Mouse (Mus musculus): ENCODE results near the gene Lsamp. TPM values are rescaled to one million over a fixed set of nuclear protein-coding genes. Genes with fewer than 3 reads are reported as not detected.
"Not testable (repeated sequence)": the region's sequence is repeated elsewhere in the genome, so short reads cannot be mapped to it uniquely, and the experiment has no call there.

Gene Lsamp
- polyA plus RNA-seq, 1 experiment, result 0.04 TPM

- no peak for TF ChIP-seq POLR2A (IDR thresholded peaks at IDR 0.05; ENCODE audit: low read depth, low read length)
- no peaks in the 10 kb centered on the region for H3K27me3 ChIP-seq (ENCODE audit: control insufficient read depth, insufficient read depth, low read length)
- no peak for DNase-seq (ENCODE audit: low read depth in 1 of 2, low spot score in 2 of 2)
- no peak overlapping the region for H3K4me3 ChIP-seq (ENCODE audit: extremely low read depth, insufficient read depth, insufficient read length)
- WGBS, result 87% methylated on average over 1 of the region's 1 CpGs
- H3K4me1 ChIP-seq (ENCODE audit: control insufficient read depth, insufficient read depth, insufficient read length), result no peaks in the 10 kb centered on the region
- H3K36me3 ChIP-seq (ENCODE audit: control insufficient read depth, insufficient read depth, low read length), result no peaks in the 10 kb centered on the region
- H3K27ac ChIP-seq (ENCODE audit: insufficient read depth, low read length), result no peak overlapping the region
These were observed 2012.8 kb downstream of the Lsamp start for GRCm38 (mm10) chr16:41996956-41997355.

GRCm38 (mm10) chr16:42002925-42003324, 2018.8 kb downstream of the Lsamp start:
- 90% methylated on average over 5 of the region's 5 CpGs for WGBS
- TF ChIP-seq CTCF (IDR thresholded peaks at IDR 0.05; ENCODE audit: extremely low read depth, insufficient read depth, insufficient read length, insufficient replicate concordance), result no peak
- no peak for TF ChIP-seq POLR2A (IDR thresholded peaks at IDR 0.05; ENCODE audit: low read depth, low read length)
- no peak overlapping the region for H3K27ac ChIP-seq (ENCODE audit: insufficient read depth, low read length)

GRCm38 (mm10) chr16:42003506-42003905, 2019.3 kb downstream of the Lsamp start:
- DNase-seq (ENCODE audit: low read depth in 1 of 2, low spot score in 2 of 2); H3K27ac ChIP-seq (ENCODE audit: insufficient read depth, low read length); H3K4me1 ChIP-seq (ENCODE audit: control insufficient read depth, insufficient read depth, insufficient read length); H3K36me3 ChIP-seq (ENCODE audit: control insufficient read depth, insufficient read depth, low read length); H3K27me3 ChIP-seq (ENCODE audit: control insufficient read depth, insufficient read depth, low read length); H3K4me3 ChIP-seq (ENCODE audit: extremely low read depth, insufficient read depth, insufficient read length): not testable (repeated sequence)
- 92% methylated on average over 11 of the region's 11 CpGs for WGBS

More at GRCm38 (mm10) chr16:42002925-42003324, 2018.8 kb downstream of the Lsamp start:
- H3K4me1 ChIP-seq (ENCODE audit: control insufficient read depth, insufficient read depth, insufficient read length), result no peaks in the 10 kb centered on the region
- no peaks in the 10 kb centered on the region for H3K36me3 ChIP-seq (ENCODE audit: control insufficient read depth, insufficient read depth, low read length)
- DNase-seq (ENCODE audit: low read depth in 1 of 2, low spot score in 2 of 2), result no peak
- no peak overlapping the region for H3K4me3 ChIP-seq (ENCODE audit: extremely low read depth, insufficient read depth, insufficient read length)
- no peaks in the 10 kb centered on the region for H3K27me3 ChIP-seq (ENCODE audit: control insufficient read depth, insufficient read depth, low read length)

- 53% methylated on average over 1 of the region's 1 CpGs for WGBS
- H3K27me3 ChIP-seq (ENCODE audit: control insufficient read depth, insufficient read depth, low read length), result no peaks in the 10 kb centered on the region
- H3K36me3 ChIP-seq (ENCODE audit: control insufficient read depth, insufficient read depth, low read length), result no peaks in the 10 kb centered on the region
- no peak overlapping the region for H3K27ac ChIP-seq (ENCODE audit: insufficient read depth, low read length)
- H3K4me1 ChIP-seq (ENCODE audit: control insufficient read depth, insufficient read depth, insufficient read length), result no peaks in the 10 kb centered on the region
- no peak overlapping the region for H3K4me3 ChIP-seq (ENCODE audit: extremely low read depth, insufficient read depth, insufficient read length)
- DNase-seq (ENCODE audit: low read depth in 1 of 2, low spot score in 2 of 2), result no peak
- TF ChIP-seq POLR2A (IDR thresholded peaks at IDR 0.05; ENCODE audit: low read depth, low read length) (no peak), CTCF (IDR thresholded peaks at IDR 0.05; ENCODE audit: extremely low read depth, insufficient read depth, insufficient read length, insufficient replicate concordance) (no peak)
These were observed 2020.0 kb downstream of the Lsamp start for GRCm38 (mm10) chr16:42004166-42004565.

- 81% methylated on average over 5 of the region's 5 CpGs for WGBS
- no peak overlapping the region for H3K4me3 ChIP-seq (ENCODE audit: extremely low read depth, insufficient read depth, insufficient read length)
- no peak for DNase-seq (ENCODE audit: low read depth in 1 of 2, low spot score in 2 of 2)
These were observed 2030.8 kb downstream of the Lsamp start for GRCm38 (mm10) chr16:42014937-42015336.

GRCm38 (mm10) chr16:42015443-42015842, 2031.3 kb downstream of the Lsamp start:
- no peaks in the 10 kb centered on the region for H3K36me3 ChIP-seq (ENCODE audit: control insufficient read depth, insufficient read depth, low read length)
- H3K27ac ChIP-seq (ENCODE audit: insufficient read depth, low read length), result no peak overlapping the region
- DNase-seq (ENCODE audit: low read depth in 1 of 2, low spot score in 2 of 2), result no peak
- no peaks in the 10 kb centered on the region for H3K4me1 ChIP-seq (ENCODE audit: control insufficient read depth, insufficient read depth, insufficient read length)
- H3K4me3 ChIP-seq (ENCODE audit: extremely low read depth, insufficient read depth, insufficient read length), result no peak overlapping the region
- 58% methylated on average over 3 of the region's 3 CpGs for WGBS
- no peak for TF ChIP-seq POLR2A (IDR thresholded peaks at IDR 0.05; ENCODE audit: low read depth, low read length)
- no peak for TF ChIP-seq CTCF (IDR thresholded peaks at IDR 0.05; ENCODE audit: extremely low read depth, insufficient read depth, insufficient read length, insufficient replicate concordance)
- no peaks in the 10 kb centered on the region for H3K27me3 ChIP-seq (ENCODE audit: control insufficient read depth, insufficient read depth, low read length)

More at GRCm38 (mm10) chr16:42014937-42015336, 2030.8 kb downstream of the Lsamp start:
- no peak for TF ChIP-seq CTCF (IDR thresholded peaks at IDR 0.05; ENCODE audit: extremely low read depth, insufficient read depth, insufficient read length, insufficient replicate concordance)
- TF ChIP-seq POLR2A (IDR thresholded peaks at IDR 0.05; ENCODE audit: low read depth, low read length), result no peak
- Histone ChIP-seq H3K27ac (ENCODE audit: insufficient read depth, low read length) (no peak overlapping the region), H3K36me3 (ENCODE audit: control insufficient read depth, insufficient read depth, low read length) (no peaks in the 10 kb centered on the region), H3K4me1 (ENCODE audit: control insufficient read depth, insufficient read depth, insufficient read length) (no peaks in the 10 kb centered on the region), H3K27me3 (ENCODE audit: control insufficient read depth, insufficient read depth, low read length) (no peaks in the 10 kb centered on the region)

- no peak overlapping the region for H3K4me3 ChIP-seq (ENCODE audit: extremely low read depth, insufficient read depth, insufficient read length)
- TF ChIP-seq CTCF (IDR thresholded peaks at IDR 0.05; ENCODE audit: extremely low read depth, insufficient read depth, insufficient read length, insufficient replicate concordance), result no peak
- no peak for TF ChIP-seq POLR2A (IDR thresholded peaks at IDR 0.05; ENCODE audit: low read depth, low read length)
- H3K27me3 ChIP-seq (ENCODE audit: control insufficient read depth, insufficient read depth, low read length), result no peaks in the 10 kb centered on the region
- H3K36me3 ChIP-seq (ENCODE audit: control insufficient read depth, insufficient read depth, low read length), result no peaks in the 10 kb centered on the region
- 93% methylated on average over 9 of the region's 9 CpGs for WGBS
- H3K27ac ChIP-seq (ENCODE audit: insufficient read depth, low read length), result no peak overlapping the region
- H3K4me1 ChIP-seq (ENCODE audit: control insufficient read depth, insufficient read depth, insufficient read length), result no peaks in the 10 kb centered on the region
- DNase-seq (ENCODE audit: low read depth in 1 of 2, low spot score in 2 of 2), result no peak
These were observed 2032.9 kb downstream of the Lsamp start for GRCm38 (mm10) chr16:42016791-42017643.
